Mouse (Mus musculus): ENCODE data around the gene Pik3c2b.

The Pik3c2b gene

DNA sequence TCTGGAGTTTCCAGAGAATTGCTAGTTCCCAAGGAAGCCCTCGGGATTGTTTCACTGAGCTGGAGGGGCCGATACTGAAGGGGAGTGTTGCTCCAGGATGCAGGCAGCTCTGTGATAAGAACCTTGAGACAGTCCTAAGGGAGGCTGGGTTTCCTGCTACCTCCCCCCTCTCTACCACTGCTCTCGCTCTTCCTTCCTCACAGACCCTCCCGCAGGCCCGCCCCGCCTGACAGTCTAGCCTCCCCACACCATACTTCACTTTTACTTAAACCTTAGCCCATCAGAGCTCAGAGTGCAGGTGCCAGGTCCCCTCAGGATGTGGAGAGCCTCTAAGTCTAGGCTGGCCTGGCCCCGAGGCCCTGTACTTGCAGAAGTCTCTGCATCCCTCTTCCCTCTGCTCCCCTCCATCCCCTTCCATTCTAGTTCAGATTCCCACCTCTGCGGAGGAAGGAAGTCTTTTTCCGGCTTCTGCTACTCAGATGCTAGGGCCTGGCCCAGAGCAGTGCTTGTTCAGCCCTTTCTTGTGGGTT is 27.9 kb downstream of the Pik3c2b start:
- DNase-seq = peak; percentile 58

DNA sequence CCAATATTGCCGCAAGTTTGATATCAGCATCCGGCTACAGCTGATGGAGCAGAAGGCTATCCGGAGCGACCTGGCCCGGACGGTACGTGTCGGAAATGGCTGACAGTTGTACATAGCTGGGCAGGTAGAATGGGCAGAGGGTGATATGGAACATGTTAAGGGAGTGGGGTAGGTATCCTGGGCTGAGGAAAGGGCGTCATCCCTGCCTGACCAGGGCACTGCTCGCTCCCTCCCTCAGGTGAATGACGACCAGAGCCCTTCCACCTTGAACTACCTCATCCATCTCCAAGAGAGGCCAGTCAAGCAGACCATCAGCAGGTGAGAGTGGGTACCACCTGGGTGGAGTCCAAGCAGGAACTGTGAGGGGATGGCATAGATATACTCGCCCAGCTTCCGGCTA is 29.1 kb downstream of the Pik3c2b start:
- DNase-seq = no peak

- no peak for DNase-seq
Measured at GRCm38 (mm10) chr1:133075651-133076400, 30.4 kb downstream of the Pik3c2b start.

DNA sequence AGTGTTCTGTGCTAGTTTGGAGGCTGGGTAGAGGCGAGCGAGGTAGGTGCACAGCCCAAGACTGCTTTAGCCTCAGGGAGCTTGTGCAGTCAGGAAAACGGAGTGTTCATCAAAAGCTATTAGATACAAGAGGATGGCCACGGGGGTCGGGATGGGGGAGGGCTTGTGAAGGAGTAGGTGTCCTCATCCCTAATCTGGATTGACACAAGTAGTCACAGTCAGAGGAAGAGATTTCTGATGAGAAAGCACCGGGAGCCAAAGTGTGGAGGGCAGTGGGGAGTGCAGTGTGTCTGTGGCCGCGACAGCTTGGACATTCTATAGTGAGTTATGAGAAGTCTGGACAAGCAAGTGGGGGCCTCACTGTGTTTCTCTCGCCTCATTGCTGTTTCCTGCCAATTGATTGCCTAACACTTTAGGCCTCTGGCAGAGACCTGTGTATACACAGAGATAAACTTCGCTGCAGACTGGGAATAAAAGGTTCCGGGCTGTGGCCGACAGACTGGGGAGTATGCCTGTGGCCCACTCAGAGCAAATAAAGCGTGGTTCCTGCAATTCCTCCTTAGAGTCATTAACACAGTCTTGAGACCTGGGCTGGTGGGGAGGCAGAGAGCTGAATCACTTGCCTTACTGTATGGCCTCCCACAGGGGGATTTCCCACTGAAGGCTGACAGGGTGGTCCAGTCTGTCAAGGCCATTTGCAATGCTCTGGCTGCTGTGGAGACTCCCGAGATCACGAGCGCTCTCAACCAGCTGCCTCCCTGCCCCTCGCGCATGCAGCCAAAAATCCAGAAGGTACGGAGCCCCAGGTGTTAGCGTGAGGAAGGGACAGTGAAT is 31.4 kb downstream of the Pik3c2b start:
- DNase-seq = peak; percentile 76

DNA sequence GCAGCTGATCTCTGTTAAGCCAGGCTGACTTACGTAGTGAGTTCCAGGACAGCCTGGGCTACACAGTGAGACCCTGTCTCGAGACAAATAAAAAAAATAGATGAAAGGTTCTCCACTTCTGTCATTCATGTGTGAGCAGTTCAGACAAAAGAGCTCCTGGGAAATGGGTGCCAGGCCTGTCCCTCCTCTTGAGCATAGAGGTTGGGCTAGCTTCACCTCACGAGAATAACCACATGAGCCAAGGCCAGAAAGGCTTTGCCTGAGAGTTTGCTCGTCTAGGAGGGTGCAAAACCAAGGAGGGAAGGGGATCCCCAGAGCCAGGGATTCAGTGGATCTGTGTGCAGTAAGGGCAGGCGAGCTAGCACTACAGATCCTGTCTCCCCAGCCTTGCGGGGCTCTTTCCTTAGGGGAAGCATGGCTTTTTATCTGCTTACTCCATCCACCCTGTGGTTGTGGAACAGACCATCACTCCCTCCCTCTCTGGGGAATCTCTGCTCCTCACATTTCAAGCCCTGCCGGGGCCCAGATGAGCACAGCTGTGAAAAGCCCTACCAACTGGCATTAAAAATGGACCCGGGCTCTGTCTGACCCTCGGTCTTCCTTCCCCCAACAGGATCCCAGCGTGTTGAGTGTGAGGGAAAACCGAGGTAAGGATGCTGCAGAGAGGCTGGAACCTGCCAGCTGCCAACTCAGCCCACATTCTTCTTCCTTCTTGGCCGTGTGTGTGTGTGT is 32.3 kb downstream of the Pik3c2b start:
- DNase-seq = no peak

DNA sequence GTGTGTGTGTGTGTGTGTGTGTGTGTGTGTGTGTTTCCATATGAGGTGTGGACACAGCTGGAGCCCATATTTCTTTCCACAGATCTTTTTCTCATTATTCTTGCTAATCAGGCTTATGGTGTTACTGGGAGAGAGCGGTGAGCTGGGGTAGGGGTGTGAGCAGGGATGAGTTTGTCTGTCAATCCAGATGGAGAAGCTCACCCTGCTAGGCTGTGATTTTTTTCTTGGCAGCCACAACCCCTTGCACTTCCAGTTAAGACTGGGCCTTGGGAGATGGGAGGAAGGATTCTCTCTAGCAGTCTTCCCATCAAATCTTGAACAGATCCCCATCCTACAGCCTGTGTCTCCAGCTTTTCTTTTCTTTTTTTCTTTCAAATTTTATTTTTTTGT is 32.9 kb downstream of the Pik3c2b start:
- DNase-seq = no peak

GRCm38 (mm10) chr1:133079509-133079908 is 34.0 kb downstream of the Pik3c2b start:
- no peak for DNase-seq

GRCm38 (mm10) chr1:133080079-133080561 is 34.7 kb downstream of the Pik3c2b start:
- DNase-seq = no peak

GRCm38 (mm10) chr1:133080717-133081116 is 35.2 kb downstream of the Pik3c2b start:
- DNase-seq = no peak

DNA sequence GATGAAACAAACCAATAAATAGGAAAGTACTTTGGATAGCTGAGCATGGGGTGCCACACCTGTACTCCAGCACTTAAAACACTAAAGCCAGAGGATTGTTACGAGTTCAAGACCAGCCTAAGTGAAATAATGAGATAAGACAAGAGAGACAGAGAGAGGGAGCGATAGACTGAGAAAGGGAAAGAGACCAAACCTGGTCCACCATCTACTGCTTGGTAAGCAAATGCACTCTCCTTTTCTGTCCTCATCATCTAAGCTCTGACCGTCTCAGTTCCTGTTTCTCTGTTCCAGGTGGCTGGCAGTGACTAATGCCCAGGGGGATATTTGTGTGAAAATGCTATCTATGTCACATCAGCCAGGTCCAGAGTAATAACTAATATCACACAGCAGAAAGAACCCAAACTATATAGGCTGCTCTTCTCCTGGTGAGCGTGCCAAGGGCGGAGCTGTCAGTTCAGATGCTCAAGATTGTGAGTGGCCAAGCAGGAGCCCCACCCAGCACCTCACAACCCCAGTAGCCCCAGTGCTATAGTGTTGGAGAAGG is 37.6 kb downstream of the Pik3c2b start:
- DNase-seq = no peak

GRCm38 (mm10) chr1:133083942-133084625 is 38.6 kb downstream of the Pik3c2b start:
- DNase-seq = peak; percentile 82

GRCm38 (mm10) chr1:133084708-133085416 is 39.4 kb downstream of the Pik3c2b start:
- DNase-seq = no peak

DNA sequence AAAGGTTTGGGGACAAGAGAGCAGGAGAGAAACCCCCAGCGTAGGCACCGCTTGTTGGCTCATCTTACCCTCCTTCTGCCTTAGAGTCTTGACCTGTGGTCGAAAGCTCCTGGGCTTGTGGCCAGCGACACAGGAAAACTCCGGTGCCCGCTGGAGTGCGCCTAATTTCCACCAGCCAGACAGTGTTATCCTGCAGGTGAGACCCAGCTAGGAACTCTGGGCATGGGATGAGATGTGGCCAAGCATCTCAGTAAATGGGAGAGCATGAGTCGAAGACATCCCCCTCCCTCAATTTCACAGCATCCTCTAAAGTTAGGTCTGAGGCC is 39.9 kb downstream of the Pik3c2b start:
- DNase-seq = peak; percentile 51

DNA sequence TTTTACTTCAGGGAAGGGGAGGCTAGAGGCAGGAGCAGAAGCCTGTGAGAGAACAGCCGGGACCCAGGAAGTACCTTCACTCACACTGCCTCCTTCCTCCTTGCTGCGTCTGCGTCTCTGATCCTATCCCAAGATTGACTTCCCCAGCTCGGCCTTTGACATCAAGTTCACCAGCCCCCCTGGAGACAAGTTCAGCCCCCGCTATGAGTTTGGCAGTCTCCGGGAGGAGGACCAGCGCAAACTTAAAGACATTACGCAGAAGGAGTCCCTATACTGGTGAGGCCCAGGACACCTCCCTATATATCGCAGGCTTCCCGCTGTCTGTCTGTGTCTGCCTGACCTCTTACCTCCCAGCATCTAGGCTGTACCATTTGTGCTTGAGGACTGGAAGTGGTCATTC is 41.3 kb downstream of the Pik3c2b start:
- DNase-seq = no peak

DNA sequence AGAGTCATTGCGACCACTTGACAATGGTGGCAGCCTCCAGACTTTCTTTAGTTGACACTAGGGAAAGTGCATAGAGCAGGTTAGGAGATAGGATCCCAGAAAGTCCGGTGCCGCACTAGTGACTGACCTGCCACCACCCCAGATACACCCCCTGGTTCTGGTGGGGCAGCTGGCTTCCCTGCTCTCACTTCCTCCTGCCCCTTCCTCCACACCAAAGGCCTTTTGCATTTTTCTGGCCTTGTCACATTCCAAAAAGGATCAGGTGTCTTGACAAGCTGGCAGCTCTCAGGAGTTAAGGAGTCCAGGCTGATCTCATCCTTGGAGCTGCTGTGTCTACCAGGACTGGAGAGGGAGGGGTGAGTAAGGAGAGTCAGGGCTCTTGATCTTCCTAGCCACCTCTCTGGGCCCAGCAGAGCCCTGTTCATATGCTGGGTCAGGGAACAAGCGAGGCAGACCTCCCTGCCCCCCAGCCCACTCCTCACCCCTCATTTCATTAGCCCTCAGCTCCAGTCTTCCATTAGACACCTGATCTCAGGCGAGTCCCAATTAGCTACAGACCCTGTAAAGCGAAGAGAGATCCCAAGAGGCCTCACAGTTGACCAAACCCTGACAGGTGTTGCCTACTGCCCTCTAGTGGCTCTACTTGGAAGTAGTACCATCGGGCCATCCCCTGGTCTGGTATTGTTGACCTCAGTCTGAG is 41.9 kb downstream of the Pik3c2b start:
- DNase-seq = peak; percentile 90

DNA sequence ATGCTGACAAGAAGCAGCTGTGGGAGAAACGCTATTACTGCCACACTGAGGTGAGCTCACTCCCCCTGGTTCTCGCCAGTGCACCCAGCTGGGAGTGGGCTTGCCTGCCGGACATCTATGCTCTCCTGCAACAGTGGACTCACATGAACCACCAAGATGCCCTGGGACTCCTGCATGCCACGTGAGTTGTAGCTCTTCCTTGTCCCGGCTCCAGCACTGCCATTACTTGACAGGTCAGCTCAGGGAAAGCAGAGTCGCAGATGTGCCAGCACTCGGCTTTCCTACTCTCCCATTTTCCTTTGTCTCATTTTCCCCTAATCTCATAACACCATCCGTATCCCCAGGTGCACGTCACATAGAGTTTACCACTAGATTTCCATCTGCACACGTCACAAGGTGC is 42.7 kb downstream of the Pik3c2b start:
- DNase-seq = no peak

DNA sequence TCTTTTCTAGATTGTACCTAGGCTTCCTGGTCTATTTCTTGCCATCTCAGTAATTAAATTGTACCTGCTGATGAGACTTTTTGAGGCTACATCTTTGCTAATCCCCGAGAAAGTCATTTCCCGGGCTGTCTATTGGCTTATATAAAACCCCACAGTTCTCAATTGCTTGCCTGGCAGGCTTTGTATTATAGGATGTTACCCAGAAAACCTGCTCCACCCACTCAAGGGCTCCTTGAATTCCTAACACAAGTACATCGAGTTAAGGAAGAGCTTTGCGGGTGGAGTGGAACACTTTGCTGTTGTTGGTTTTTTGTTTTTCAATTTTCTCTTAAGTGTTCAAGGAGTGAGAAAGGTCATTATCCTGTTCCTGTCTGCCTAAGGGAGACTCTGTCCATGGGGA is 43.9 kb downstream of the Pik3c2b start:
- DNase-seq = peak; percentile 82

GRCm38 (mm10) chr1:133090641-133091040 is 45.2 kb downstream of the Pik3c2b start:
- DNase-seq = peak; percentile 92

GRCm38 (mm10) chr1:133091483-133091882 is 46.0 kb downstream of the Pik3c2b start:
- peak; percentile 89 for DNase-seq

DNA sequence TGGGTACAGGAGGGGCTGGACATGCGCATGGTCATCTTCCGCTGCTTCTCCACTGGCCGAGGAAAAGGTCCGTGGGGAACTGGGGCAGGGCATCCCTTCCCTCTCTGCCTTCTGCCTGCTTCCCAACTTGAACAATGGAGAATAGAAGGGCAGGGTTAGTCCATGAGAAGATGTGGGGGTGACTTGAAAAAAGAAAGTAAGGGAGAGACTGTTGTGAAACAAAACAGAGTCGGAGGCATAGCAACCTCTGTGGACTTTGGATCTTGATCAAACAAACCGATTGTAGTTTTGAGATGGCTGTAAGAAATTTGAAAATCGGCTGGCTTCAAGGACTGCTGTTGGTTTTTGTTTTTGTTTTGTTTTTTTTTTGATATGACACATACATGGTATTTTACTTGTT is 48.3 kb downstream of the Pik3c2b start:
- peak; percentile 57 for DNase-seq

Data from lung, postnatal 36 days (tissue).